Mouse (Mus musculus): ENCODE data around the gene Fez2. TPM values are rescaled to one million over a fixed set of nuclear protein-coding genes. Genes with fewer than 3 reads are reported as not detected.

Gene Fez2
- total RNA-seq (2021), result 10 to 100 TPM; 57.9 to 64.7 TPM
- long read RNA-seq, experiment 1, transcript Fez2-201 (8 exons, 1,939 nt), result major isoform, 150 of 181 reads
- long read RNA-seq, experiment 1, partial matches to known transcripts, result 5 of 181 reads
- long read RNA-seq, experiment 1, other reads (novel, unspliced or antisense), result 24 of 181 reads
- long read RNA-seq, experiment 2, transcript Fez2-201 (8 exons, 1,939 nt), result major isoform, 51 of 58 reads
- long read RNA-seq, experiment 2, partial matches to known transcripts, result 0 of 58 reads
- long read RNA-seq, experiment 2, other reads (novel, unspliced or antisense), result 5 of 58 reads

GRCm38 (mm10) chr17:78417381-78418281, at the start of gene Fez2:
TSS of gene Fez2 (minus strand) at chr17:78418152.
- DNase-seq, result peak; percentile 97 to 98

GRCm38 (mm10) chr17:78465500-78465899, 47.5 kb upstream of the Fez2 start:
- no peak for DNase-seq

- DNase-seq, result no peak
Observed at GRCm38 (mm10) chr17:78465071-78465470, 47.1 kb upstream of the Fez2 start.

GRCm38 (mm10) chr17:78460140-78460539, 42.2 kb upstream of the Fez2 start:
- DNase-seq, result no peak

- no peak for DNase-seq
Observed at GRCm38 (mm10) chr17:78455556-78455955, 37.6 kb upstream of the Fez2 start.

- DNase-seq, result peak; percentile 82 to 88
Observed at GRCm38 (mm10) chr17:78455114-78455513, 37.2 kb upstream of the Fez2 start.

GRCm38 (mm10) chr17:78454189-78454977, 36.4 kb upstream of the Fez2 start:
- peak; percentile 15 to 19 for DNase-seq

- no peak for DNase-seq
Observed at GRCm38 (mm10) chr17:78453529-78453928, 35.6 kb upstream of the Fez2 start.

- DNase-seq, result no peak
Observed at GRCm38 (mm10) chr17:78451886-78452285, 33.9 kb upstream of the Fez2 start.

- peak; percentile 26 to 36 for DNase-seq
Observed at GRCm38 (mm10) chr17:78451332-78451793, 33.4 kb upstream of the Fez2 start.

- no peak for DNase-seq
Observed at GRCm38 (mm10) chr17:78449635-78450197, 31.8 kb upstream of the Fez2 start.

GRCm38 (mm10) chr17:78444826-78445225, 26.9 kb upstream of the Fez2 start:
- DNase-seq, result no peak

GRCm38 (mm10) chr17:78440771-78441170, 22.8 kb upstream of the Fez2 start:
- DNase-seq, result no peak

- no peak for DNase-seq
Observed at GRCm38 (mm10) chr17:78437161-78437560, 19.2 kb upstream of the Fez2 start.

- DNase-seq, result no peak
Observed at GRCm38 (mm10) chr17:78435661-78436060, 17.7 kb upstream of the Fez2 start.

GRCm38 (mm10) chr17:78434746-78435145, 16.8 kb upstream of the Fez2 start:
- peak; percentile 62 to 82 for DNase-seq

- DNase-seq, result no peak
Observed at GRCm38 (mm10) chr17:78430374-78430773, 12.4 kb upstream of the Fez2 start.

- no peak for DNase-seq
Observed at GRCm38 (mm10) chr17:78429051-78429450, 11.1 kb upstream of the Fez2 start.

- no peak for DNase-seq
Observed at GRCm38 (mm10) chr17:78425026-78425425, 7.1 kb upstream of the Fez2 start.

- DNase-seq, result no peak
Observed at GRCm38 (mm10) chr17:78419216-78419615, 1.3 kb upstream of the Fez2 start.

- no peak for DNase-seq
Observed at GRCm38 (mm10) chr17:78415255-78415654, 2.7 kb downstream of the Fez2 start.

GRCm38 (mm10) chr17:78409900-78410299, 8.1 kb downstream of the Fez2 start:
- no peak for DNase-seq
